Mouse (Mus musculus) CH12.LX (cell line): ENCODE results near the gene Phgdh. TPM values are rescaled to one million over a fixed set of nuclear protein-coding genes. Genes with fewer than 3 reads are reported as not detected.

Experiments
- DNase-seq: peaks from one replicate; pipeline ENCODE4 v3.0.0-alpha.2; 2013; ENCODE audit errors: extremely low read depth
- H3K27ac ChIP-seq: 2 replicates; pipeline ENCODE4 v1.5.1; 2012; ENCODE audit warnings: low read depth, mild to moderate bottlenecking, control low read depth, moderate library complexity; ENCODE audit not compliant: insufficient read depth
- H3K27me3 ChIP-seq: replicated peaks from 2 replicates; pipeline ENCODE3; 2012; ENCODE audit warnings: inconsistent platforms
- H3K36me3 ChIP-seq, 2 experiments: replicated peaks in 1 of 2; 2 replicates each; pipeline versions ENCODE3 to v1.6.1; 2012; ENCODE audit warnings: inconsistent platforms in 1 of 2, low read length in 1 of 2, mild to moderate bottlenecking in 1 of 2, mixed read lengths in 1 of 2, moderate library complexity in 1 of 2; ENCODE audit not compliant: control insufficient read depth in 1 of 2, insufficient read depth in 1 of 2
- H3K4me1 ChIP-seq, 2 experiments: 2 replicates each; pipeline ENCODE4 v1.6.1; 2012; ENCODE audit warnings: inconsistent platforms in 1 of 2, moderate library complexity in 1 of 2; ENCODE audit not compliant: insufficient read depth in 2 of 2, control insufficient read depth in 1 of 2
- H3K4me2 ChIP-seq: 2 replicates; pipeline ENCODE4 v1.6.1; 2012; ENCODE audit warnings: low read depth, mild to moderate bottlenecking, control low read depth; ENCODE audit not compliant: poor library complexity, insufficient read depth, severe bottlenecking
- H3K4me3 ChIP-seq, 3 experiments: fragments of 150-350 bp in 1 of 3; sonication (generic) in 1 of 3; replicated peaks in 1 of 3; 2 replicates each; pipeline versions ENCODE3 to v1.5.1; 2011 to 2012; ENCODE audit warnings: low read depth in 2 of 3, low read length in 2 of 3, mild to moderate bottlenecking in 2 of 3, moderate library complexity in 2 of 3, control low read depth in 1 of 3, improper control_type of control experiment in 1 of 3, inconsistent platforms in 1 of 3, mixed read lengths in 1 of 3; ENCODE audit not compliant: poor library complexity in 1 of 3
- H3K79me2 ChIP-seq: replicated peaks from 2 replicates; pipeline ENCODE4 v1.6.1; 2012; ENCODE audit warnings: mild to moderate bottlenecking, moderate library complexity; ENCODE audit not compliant: control insufficient read depth, poor library complexity, insufficient read depth, severe bottlenecking; ENCODE audit errors: extremely low read depth
- H3K9ac ChIP-seq: 2 replicates; pipeline ENCODE4 v1.6.1; 2012; ENCODE audit warnings: low read depth, mild to moderate bottlenecking, control low read depth, moderate library complexity; ENCODE audit not compliant: insufficient read depth
- H3K9me3 ChIP-seq: replicated peaks from 2 replicates; pipeline ENCODE3; 2012; ENCODE audit warnings: low read length, inconsistent platforms, mixed read lengths
- HCFC1 ChIP-seq: IDR thresholded peaks from 2 replicates; pipeline ENCODE4 v1.6.1; 2012; ENCODE audit warnings: low read depth, mild to moderate bottlenecking, inconsistent platforms, low read length, improper control_type of control experiment
- IRF4 ChIP-seq: IDR thresholded peaks from 2 replicates; pipeline ENCODE4 v1.6.1; 2014; ENCODE audit warnings: low read depth, mild to moderate bottlenecking, inconsistent platforms, low read length, improper control_type of control experiment
- JUN ChIP-seq: IDR thresholded peaks from 2 replicates; pipeline ENCODE4 v1.6.1; 2011; ENCODE audit warnings: low read depth, mild to moderate bottlenecking, low read length, improper control_type of control experiment, moderate library complexity; ENCODE audit not compliant: insufficient read depth
- JUND ChIP-seq: conservative IDR thresholded peaks from 2 replicates; pipeline ENCODE4 v1.6.1; 2011; ENCODE audit warnings: low read depth, low read length, improper control_type of control experiment
- KAT2A ChIP-seq: IDR thresholded peaks from 2 replicates; pipeline ENCODE4 v1.6.1; 2012; ENCODE audit warnings: low read length, improper control_type of control experiment, inconsistent platforms; ENCODE audit not compliant: insufficient replicate concordance
- MAX ChIP-seq: IDR thresholded peaks from 2 replicates; pipeline ENCODE4 v1.6.1; 2011; ENCODE audit warnings: low read length, improper control_type of control experiment
- MAZ ChIP-seq: IDR thresholded peaks from 2 replicates; pipeline ENCODE4 v1.6.1; 2012; ENCODE audit warnings: low read depth, mild to moderate bottlenecking, inconsistent platforms, low read length, improper control_type of control experiment, moderate library complexity
- MXI1 ChIP-seq: IDR thresholded peaks from 2 replicates; pipeline ENCODE4 v1.6.1; 2011; ENCODE audit warnings: mild to moderate bottlenecking, low read depth, low read length, improper control_type of control experiment
- MYC ChIP-seq: IDR thresholded peaks from 2 replicates; pipeline ENCODE4 v1.6.1; 2011; ENCODE audit warnings: low read depth, mild to moderate bottlenecking, improper control_type of control experiment, low read length
- POLR2A ChIP-seq: IDR thresholded peaks from 2 replicates; pipeline ENCODE4 v1.6.1; 2011; ENCODE audit warnings: low read depth, mild to moderate bottlenecking, improper control_type of control experiment, low read length
- SIN3A ChIP-seq: IDR thresholded peaks from 2 replicates; pipeline ENCODE4 v1.6.1; 2012; ENCODE audit warnings: low read length, improper control_type of control experiment, inconsistent platforms
- SMC3 ChIP-seq: IDR thresholded peaks from 2 replicates; pipeline ENCODE4 v1.6.1; 2011; ENCODE audit warnings: low read depth, low read length, improper control_type of control experiment
- TBP ChIP-seq: conservative IDR thresholded peaks from 2 replicates; pipeline ENCODE4 v1.6.1; 2011; ENCODE audit warnings: low read depth, low read length, improper control_type of control experiment
- USF2 ChIP-seq: conservative IDR thresholded peaks from 2 replicates; pipeline ENCODE4 v1.6.1; 2011; ENCODE audit warnings: low read depth, low read length, improper control_type of control experiment
- ZMIZ1 ChIP-seq: IDR thresholded peaks from 2 replicates; pipeline ENCODE4 v1.6.1; 2012; ENCODE audit warnings: low read depth, mild to moderate bottlenecking, inconsistent platforms, low read length, improper control_type of control experiment
- ZNF384 ChIP-seq: IDR thresholded peaks from 2 replicates; pipeline ENCODE4 v1.6.1; 2012; ENCODE audit warnings: low read depth, low read length, improper control_type of control experiment, inconsistent platforms
- dilution Hi-C: fragments of 300-500 bp; cut with MboI; formaldehyde crosslinking; loops from 2 replicates; pipeline ENCODE4 v1.14.3; 2020; ENCODE audit warnings: low sequenced_read_pairs; ENCODE audit not compliant: extremely low pct_unique_long_range_greater_than_20kb, extremely low pct_ligation_motif_present
- in situ Hi-C: fragments of 300-500 bp; cut with MboI; formaldehyde crosslinking; loops from 3 replicates; pipeline ENCODE4 v1.14.3; 2019; ENCODE audit warnings: low sequenced_read_pairs, low pct_ligation_motif_present, low pct_unique_long_range_greater_than_20kb, mixed read lengths
- polyA plus RNA-seq: library from polyadenylated mRNA; unstranded; fragments of >175 nt; gene quantifications from 2 replicates; pipeline ENCODE4 v1.2.1, GENCODE M21; 2012; ENCODE audit warnings: low read depth; ENCODE audit not compliant: insufficient read length
- total RNA-seq, 2 experiments: library from RNA; depleted of rRNA; stranded (reverse); fragments of 300-350 nt in 1 of 2; fragments of >200 nt in 1 of 2; gene quantifications; 2 replicates each; pipeline ENCODE4 v1.2.3; 2012 to 2014

The Phgdh gene
- total and polyA plus RNA-seq, 3 experiments: 543 to 631 (median 587) TPM

DNA sequence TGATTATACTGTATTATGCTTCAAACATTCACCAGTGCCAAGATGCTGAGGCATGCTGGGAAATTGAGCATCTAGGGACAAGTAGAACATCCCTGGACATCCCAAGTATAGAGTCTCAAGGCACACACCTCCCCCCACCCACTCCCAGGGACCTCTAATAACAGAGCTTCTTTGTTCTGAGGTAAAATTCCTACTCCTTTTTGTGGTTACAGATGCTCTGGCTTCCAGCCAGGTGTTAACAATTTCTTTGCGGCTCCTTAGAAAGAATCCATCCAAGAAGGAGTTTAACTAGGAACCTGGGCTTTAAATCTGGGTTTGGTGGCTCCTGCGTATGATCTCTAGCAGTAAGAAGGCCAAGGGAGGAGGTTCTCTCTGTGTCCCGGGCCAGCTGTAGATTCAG, 22.6 kb downstream of the Phgdh start:
- Histone ChIP-seq H3K9me3 (no peaks in the 10 kb centered on the region), H3K4me1 (0 out of 4 replicates have a peak, but pooled peaks cover 0 to 5% of the 10 kb centered on the region in 2 experiments), H3K79me2 (no peaks in the 10 kb centered on the region), H3K27ac (no peak overlapping the region), H3K36me3 (peaks cover 83 to 93% of the 10 kb centered on the region in 2 experiments), H3K4me2 (no peak overlapping the region), H3K9ac (no peak overlapping the region), H3K4me3 (no peak overlapping the region), H3K27me3 (no peaks in the 10 kb centered on the region)
- dilution Hi-C loops: no loop called here
- in situ Hi-C loops: no loop called here
- no peak for TF ChIP-seq MXI1
- TF ChIP-seq ZMIZ1: no peak
- no peak for TF ChIP-seq KAT2A
- TF ChIP-seq SMC3: no peak
- no peak for TF ChIP-seq TBP
- TF ChIP-seq HCFC1: no peak
- TF ChIP-seq SIN3A: no peak
- TF ChIP-seq POLR2A: no peak
- no peak for TF ChIP-seq MYC
- no peak for TF ChIP-seq USF2
- TF ChIP-seq JUN: no peak
- no peak for DNase-seq

DNA sequence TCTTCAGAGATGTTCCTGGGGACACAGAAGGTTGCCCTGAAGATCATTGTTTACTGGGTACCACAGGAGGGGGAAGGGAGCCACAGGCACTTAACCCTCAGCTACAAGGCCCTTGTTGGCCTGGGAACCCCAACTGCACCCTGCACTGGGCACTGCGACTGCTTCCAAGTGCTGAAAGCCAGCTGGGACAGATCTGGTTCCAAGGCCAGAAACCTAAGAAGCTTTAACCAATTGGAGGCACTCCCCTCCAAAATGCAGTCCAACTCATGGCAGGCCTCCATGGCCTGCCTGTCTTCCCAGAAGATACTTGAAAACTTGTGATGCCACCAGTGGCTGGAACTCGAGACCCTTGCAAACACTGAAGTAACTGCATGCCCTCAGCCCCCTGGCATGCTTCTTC, 24.6 kb downstream of the Phgdh start:
- TF ChIP-seq MAZ (no peak), IRF4 (no peak), MAX (no peak), JUND (no peak), KAT2A (no peak), ZNF384 (no peak)
- TF ChIP-seq, all 38 proteins: peak for 0
- Histone ChIP-seq H3K4me1 (0 out of 4 replicates have a peak, but pooled peaks cover 0 to 5% of the 10 kb centered on the region in 2 experiments), H3K4me3 (no peak overlapping the region), H3K9me3 (no peaks in the 10 kb centered on the region), H3K79me2 (no peaks in the 10 kb centered on the region), H3K27me3 (no peaks in the 10 kb centered on the region), H3K4me2 (no peak overlapping the region), H3K9ac (no peak overlapping the region), H3K36me3 (peaks cover 69 to 78% of the 10 kb centered on the region in 2 experiments), H3K27ac (no peak overlapping the region)
- no peak for DNase-seq
- dilution Hi-C loops (no loop called here), in situ Hi-C loops (no loop called here)
